ENCODE assay signal across 9 mouse cellular contexts in the genomic region with DNA sequence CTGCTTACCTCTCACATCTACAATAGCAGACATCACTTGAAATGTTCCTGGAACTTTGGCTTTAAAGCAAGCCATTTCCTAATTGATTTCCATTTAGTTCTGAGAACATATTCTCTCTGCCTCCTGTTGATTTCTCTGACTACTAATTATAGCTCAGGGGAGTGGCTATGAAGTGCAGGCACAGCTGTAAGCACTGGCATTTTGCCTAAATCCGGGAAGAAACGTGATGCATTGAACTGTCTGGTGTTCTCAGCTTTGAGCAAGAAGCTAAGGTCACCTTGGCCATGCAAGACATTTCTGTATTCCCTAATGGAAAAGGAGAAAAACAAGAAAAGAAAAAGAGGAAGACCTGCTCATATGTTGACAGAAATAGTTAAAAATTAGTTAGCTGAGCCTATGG. TPM values are rescaled to one million over a fixed set of nuclear protein-coding genes. Genes with fewer than 3 reads are reported as not detected.
DNase-seq lines count a peak whose midpoint lies in the region; ATAC-seq lines count a peak whose summit lies in the region.
"Had no signal": no experiment of that assay in that cellular context is flagged by ENCODE, and none has a peak within 500 bp of the region (broad histone marks: within the 10 kb centered on the region; RNA-seq: fewer than 3 reads in every experiment).

No protein-coding gene starts in this region.

- no peak overlapping the region for H3K27ac ChIP-seq in liver, embryonic 16.5 days (ENCODE audit: low read length)
- no peak overlapping the region for H3K27ac ChIP-seq in liver, embryonic 12.5 days
- H3K27ac ChIP-seq in heart, embryonic 16.5 days (ENCODE audit: low read length), result peak overlapping the region; percentile 96
- H3K27ac ChIP-seq: liver, embryonic 13.5 days had no signal

- DNase-seq in adrenal gland, adult 2 months, result peak; percentile 33
- no peak for DNase-seq in adrenal gland, adult 18-20 months (ENCODE audit: low spot score in 2 of 2)
- peak; percentile 62 for DNase-seq in lung, postnatal 36 days
- no peak for DNase-seq in thymus, postnatal 36 days
- DNase-seq: liver, embryonic 13.5 days had no signal

- no peaks in the 10 kb centered on the region; the same call in 1 of the 2 replicates for H3K4me1 ChIP-seq in liver, embryonic 16.5 days (ENCODE audit: control insufficient read depth, low read depth, low read length)
- peaks cover 7% of the 10 kb centered on the region for H3K4me1 ChIP-seq in liver, embryonic 12.5 days
- peaks cover 19% of the 10 kb centered on the region for H3K4me1 ChIP-seq in heart, embryonic 16.5 days (ENCODE audit: control insufficient read depth, insufficient read depth, low read length)

- no peaks in the 10 kb centered on the region for H3K27me3 ChIP-seq in liver, embryonic 16.5 days (ENCODE audit: control insufficient read depth, insufficient read depth, low read depth, low read length)
- no peaks in the 10 kb centered on the region for H3K27me3 ChIP-seq in liver, embryonic 12.5 days (replicated peaks)
- H3K27me3 ChIP-seq in heart, embryonic 16.5 days (ENCODE audit: control insufficient read depth, insufficient read depth, low read length), result no peaks in the 10 kb centered on the region
- H3K27me3 ChIP-seq: liver, embryonic 13.5 days had no signal

- H3K4me2 ChIP-seq in liver, embryonic 16.5 days (ENCODE audit: low read depth, low read length), result no peak overlapping the region
- H3K4me2 ChIP-seq in liver, embryonic 12.5 days, result no peak overlapping the region
- peak overlapping the region; percentile 41 for H3K4me2 ChIP-seq in heart, embryonic 16.5 days (ENCODE audit: low read depth, low read length)
- H3K4me2 ChIP-seq: liver, embryonic 13.5 days had no signal

- ATAC-seq in liver, embryonic 16.5 days (ENCODE audit: low read depth), result peak; percentile 45; the same call in 1 of the 2 replicates
- ATAC-seq in liver, embryonic 12.5 days, result no peak
- peak; percentile 95 for ATAC-seq in heart, embryonic 16.5 days (replicated peaks; ENCODE audit: extremely low read depth, insufficient read depth, low FRiP score)
- ATAC-seq in inflammation-experienced regulatory T-cells, adult 6 months, result no peak

- H3K9ac ChIP-seq in liver, embryonic 16.5 days (ENCODE audit: low read depth, low read length), result no peak overlapping the region
- no peak overlapping the region for H3K9ac ChIP-seq in liver, embryonic 12.5 days
- H3K9ac ChIP-seq in heart, embryonic 16.5 days (ENCODE audit: low read length), result peak overlapping the region; percentile 54; the same call in 1 of the 2 replicates
- H3K9ac ChIP-seq: liver, embryonic 13.5 days had no signal

- no peaks in the 10 kb centered on the region for H3K36me3 ChIP-seq in liver, embryonic 16.5 days (ENCODE audit: control insufficient read depth, insufficient read depth)
- H3K36me3 ChIP-seq in liver, embryonic 12.5 days, result no peaks in the 10 kb centered on the region
- H3K36me3 ChIP-seq in heart, embryonic 16.5 days (ENCODE audit: control insufficient read depth, insufficient read depth), result no peaks in the 10 kb centered on the region
- H3K36me3 ChIP-seq: liver, embryonic 13.5 days had no signal

- 11% methylated on average over 2 of the region's 2 CpGs for WGBS in liver, embryonic 16.5 days (ENCODE audit: insufficient replicate concordance)
- 35% methylated on average over 2 of the region's 2 CpGs for WGBS in liver, embryonic 12.5 days (ENCODE audit: insufficient replicate concordance)
- WGBS in heart, embryonic 16.5 days, result 2% methylated on average over 2 of the region's 2 CpGs

- H3K9me3 ChIP-seq in liver, embryonic 16.5 days (replicated peaks; ENCODE audit: control insufficient read depth, low read length), result no peaks in the 10 kb centered on the region
- no peaks in the 10 kb centered on the region for H3K9me3 ChIP-seq in liver, embryonic 12.5 days (replicated peaks)
- H3K9me3 ChIP-seq in heart, embryonic 16.5 days (replicated peaks; ENCODE audit: control insufficient read depth, low read length), result no peaks in the 10 kb centered on the region
- H3K9me3 ChIP-seq: liver, embryonic 13.5 days had no signal

- no peak overlapping the region for H3K4me3 ChIP-seq in liver, embryonic 16.5 days (ENCODE audit: low read depth, low read length)
- H3K4me3 ChIP-seq in liver, embryonic 12.5 days, result no peak overlapping the region
- no peak overlapping the region for H3K4me3 ChIP-seq in heart, embryonic 16.5 days (ENCODE audit: low read length)
- H3K4me3 ChIP-seq: liver, embryonic 13.5 days had no signal

RNA-seq across cellular contexts. Expression of gene Nedd4, which starts 33.6 kb away (rescaled TPM):
- 100 to 1,000 TPM; 393 to 436 TPM for total RNA-seq in adrenal gland, adult 2 months (2021)
- polyA plus RNA-seq in adrenal gland, adult 2 months (2012; rRNA removed), result 139 and 169 TPM in 2 replicates
- 100 to 1,000 TPM; 376 to 378 TPM for total RNA-seq in adrenal gland, adult 18-20 months (2021)
- 94.7 and 98.2 TPM in 2 replicates for polyA plus RNA-seq in liver, embryonic 16.5 days (2015; fragmentation: Nextera tagmentation; extraction: Ambion mirVana)
- polyA plus RNA-seq in liver, embryonic 12.5 days (2016; fragmentation: Nextera tagmentation; extraction: Ambion mirVana), result 173 and 176 TPM in 2 replicates
- polyA plus RNA-seq in heart, embryonic 16.5 days (2015; fragmentation: Nextera tagmentation; extraction: Ambion mirVana), result 428 and 482 TPM in 2 replicates
- polyA plus RNA-seq in inflammation-experienced regulatory T-cells, adult 6 months (2017; shearing (Covaris generic)), result 1 to 10 TPM; 2.2 to 8.3 (median 2.5) TPM

Comparison
In these comparisons a context has a peak if more than half of its experiments do, and no peak if none do; other contexts are left out.
1. DNase-seq: peak in adrenal gland, adult 2 months (single experiment) and lung, postnatal 36 days (single experiment); none in adrenal gland, adult 18-20 months (0 of 2) and thymus, postnatal 36 days (0 of 2).
2. ATAC-seq: peak in liver, embryonic 16.5 days (single experiment) and heart, embryonic 16.5 days (single experiment); none in liver, embryonic 12.5 days (single experiment) and inflammation-experienced regulatory T-cells, adult 6 months (single experiment).
3. RNA of gene Nedd4, which starts 33.6 kb away (polyA plus RNA-seq): 428 to 482 TPM in heart, embryonic 16.5 days, 173 to 176 TPM in liver, embryonic 12.5 days, 139 to 169 TPM in adrenal gland, adult 2 months and 94.7 to 98.2 TPM in liver, embryonic 16.5 days; 2.2 to 8.3 TPM in inflammation-experienced regulatory T-cells, adult 6 months; every median in the first group is over 10 times any median in the second.